Mouse (Mus musculus): ENCODE results near the gene Mslnl.

DNA sequence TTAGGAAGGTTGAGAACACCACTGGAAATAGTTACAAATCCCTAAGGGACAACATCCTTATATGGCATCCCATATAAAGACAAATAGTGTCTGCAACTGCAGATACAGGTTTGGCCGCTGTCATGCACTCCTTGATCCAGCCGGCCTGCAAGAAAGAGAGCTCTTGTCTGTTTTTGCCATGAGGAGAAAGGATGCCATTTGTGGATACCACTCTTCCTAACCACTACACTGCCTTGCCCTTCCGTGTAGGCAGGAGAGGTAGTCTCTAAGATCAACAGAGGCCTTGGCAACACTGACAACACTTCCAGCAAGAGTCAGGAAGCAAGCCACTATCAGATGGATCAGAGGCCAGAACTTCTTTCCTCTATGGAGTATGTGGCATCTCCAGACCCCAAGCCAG, 50.4 kb downstream of the Mslnl start, which contains the start of gene Ccdc78:
- TF ChIP-seq EP300 (IDR thresholded peaks at IDR 0.05; ENCODE audit: insufficient read depth, low read depth, low read length) (no peak), POLR2A (IDR thresholded peaks at IDR 0.05; ENCODE audit: insufficient read depth, low read length) (no peak)
